12 mouse cellular contexts compared by ENCODE assay signal in genomic region chr8:110754713-110755112, GRCm38 (mm10). TPM values are rescaled to one million over a fixed set of nuclear protein-coding genes. Genes with fewer than 3 reads are reported as not detected.
A peak's percentile ranks its signal among the peaks of the same experiment; 100 is the strongest.
DNase-seq lines count a peak whose midpoint lies in the region.
"Had no signal": no experiment of that assay in that cellular context is flagged by ENCODE, and none has a peak within 500 bp of the region (broad histone marks: within the 10 kb centered on the region; RNA-seq: fewer than 3 reads in every experiment).

No protein-coding gene starts in this region.

- H3K27me3 ChIP-seq in limb, embryonic 10.5 days (ENCODE audit: low read depth, poor library complexity, severe bottlenecking): no peaks in the 10 kb centered on the region
- H3K27me3 ChIP-seq: liver, embryonic 13.5 days had no signal

- 0 out of 2 replicates have a peak overlapping the region, but pooled peaks have one; percentile 14 for H3K27ac ChIP-seq in limb, embryonic 10.5 days
- H3K27ac ChIP-seq: liver, embryonic 13.5 days had no signal

- no peaks in the 10 kb centered on the region for H3K9me3 ChIP-seq in limb, embryonic 10.5 days (replicated peaks)
- H3K9me3 ChIP-seq: liver, embryonic 13.5 days had no signal

- 56% methylated on average over 4 of the region's 4 CpGs for WGBS in limb, embryonic 10.5 days

- H3K36me3 ChIP-seq in limb, embryonic 10.5 days: no peaks in the 10 kb centered on the region
- H3K36me3 ChIP-seq: liver, embryonic 13.5 days had no signal

- peaks cover 9% of the 10 kb centered on the region for H3K4me1 ChIP-seq in limb, embryonic 10.5 days
- H3K4me1 ChIP-seq: liver, embryonic 13.5 days had no signal

- H3K4me3 ChIP-seq in limb, embryonic 10.5 days: no peak overlapping the region
- H3K4me3 ChIP-seq: liver, embryonic 13.5 days had no signal

- peak; percentile 50 to 60 for DNase-seq in frontal cortex, postnatal 36 days (ENCODE audit: low spot score in 2 of 2)
- DNase-seq in frontal cortex, postnatal 10 days (ENCODE audit: low spot score in 2 of 2): no peak
- peak; percentile 55 for DNase-seq in left cerebral cortex, adult 11 months (ENCODE audit: low spot score)
- DNase-seq in left cerebral cortex, postnatal 10 days (ENCODE audit: extremely low spot score in 1 of 2, low spot score in 2 of 2): no peak
- peak; percentile 30 for DNase-seq in MN1 (ENCODE audit: low spot score)
- no peak for DNase-seq in limb, embryonic 10.5 days (ENCODE audit: low spot score)
- DNase-seq in adrenal gland, postnatal 14 days: no peak
- no peak for DNase-seq in neural tube, embryonic 10.5 days (ENCODE audit: extremely low spot score, low spot score)
- DNase-seq: embryo, embryonic 11 days; heart, postnatal 14 days; liver, embryonic 13.5 days; midbrain, embryonic 14.5 days had no signal

- intact Hi-C loops in left cerebral cortex, postnatal 10 days (cut with DNase I): loop anchor here (5.0 kb wide), 1 partner anchor 53 kb away; the partner anchor contains the start of gene Il34

RNA-seq across cellular contexts. Expression of gene Mtss1l, which starts 33.4 kb away (rescaled TPM):
- 100 to 1,000 TPM; 214 to 236 TPM for total RNA-seq in left cerebral cortex, postnatal 10 days (2021)
- polyA plus RNA-seq in limb, embryonic 10.5 days (2016; fragmentation: Nextera tagmentation; extraction: Ambion mirVana): 7.8 and 8.8 TPM in 2 replicates
- total RNA-seq in adrenal gland, postnatal 14 days (2021): 25.2 and 25.8 TPM in 2 replicates

RNA-seq across cellular contexts. Expression of gene Il34, which starts 51.0 kb away (rescaled TPM):
- total RNA-seq in left cerebral cortex, postnatal 10 days (2021): 10 to 100 TPM; 74.9 to 82.0 TPM
- polyA plus RNA-seq in limb, embryonic 10.5 days (2016; fragmentation: Nextera tagmentation; extraction: Ambion mirVana): 0.15 TPM in 1 of 2 replicates, not detected in the other
- total RNA-seq in adrenal gland, postnatal 14 days (2021): 7.5 and 9.5 TPM in 2 replicates

Comparison
In these comparisons a context has a peak if more than half of its experiments do, and no peak if none do; other contexts are left out.
1. DNase-seq: peak in frontal cortex, postnatal 36 days (2 of 2), left cerebral cortex, adult 11 months (single experiment) and MN1 (single experiment); none in frontal cortex, postnatal 10 days (0 of 2), left cerebral cortex, postnatal 10 days (0 of 2), limb, embryonic 10.5 days (single experiment), adrenal gland, postnatal 14 days (single experiment) and neural tube, embryonic 10.5 days (single experiment).